Mouse (Mus musculus): ENCODE results near the gene Mgll.
A peak's percentile ranks its signal among the peaks of the same experiment; 100 is the strongest.

Gene Mgll

DNA sequence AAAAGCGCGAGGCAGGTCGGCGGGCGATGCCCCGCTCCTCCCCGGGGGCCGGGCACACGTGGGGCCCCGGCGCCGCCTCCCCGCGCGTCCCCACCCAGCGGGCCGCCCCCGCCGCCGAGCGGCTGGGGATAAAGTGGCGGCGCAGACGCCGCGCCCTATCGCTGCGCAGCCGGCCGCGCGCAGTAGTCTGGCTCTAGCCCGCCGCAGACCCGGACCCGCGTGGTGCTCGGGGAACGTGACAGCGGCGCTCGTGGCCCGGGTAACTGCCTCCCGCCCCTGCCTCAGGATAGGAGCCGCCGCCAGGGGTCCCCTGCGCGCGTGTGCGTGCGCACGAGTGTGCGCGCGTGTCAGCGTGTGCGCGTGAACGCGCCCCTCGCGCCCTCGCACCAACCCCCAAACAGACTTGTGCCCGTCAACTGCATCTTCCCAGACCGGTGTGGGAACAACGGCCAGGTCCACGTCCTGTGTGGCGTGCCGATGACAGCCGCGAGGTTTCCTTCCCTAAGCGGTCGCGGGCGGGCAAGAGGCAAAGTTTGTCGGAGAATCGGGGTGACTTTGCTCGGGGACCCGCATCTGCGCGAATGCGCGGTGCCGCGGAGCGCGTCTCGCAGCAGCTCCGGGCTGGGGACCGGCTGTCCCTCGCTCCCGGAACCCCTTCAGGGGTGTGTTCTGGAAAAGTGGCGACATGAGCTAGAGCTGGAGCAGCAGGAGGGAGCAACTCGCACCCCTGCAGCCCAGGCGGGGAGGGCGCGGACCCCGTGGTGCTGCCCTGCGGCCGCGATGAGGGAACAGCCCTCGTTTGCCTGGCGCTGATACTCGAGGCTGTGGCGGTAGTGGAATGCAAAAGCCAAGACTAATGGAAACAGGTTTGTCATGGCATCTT, at the start of gene Mgll:
Mgll (plus strand) TSS at position 100 of the 883 bp plus-strand sequence.
- peak; percentile 64 for DNase-seq (ENCODE audit: low spot score)

DNA sequence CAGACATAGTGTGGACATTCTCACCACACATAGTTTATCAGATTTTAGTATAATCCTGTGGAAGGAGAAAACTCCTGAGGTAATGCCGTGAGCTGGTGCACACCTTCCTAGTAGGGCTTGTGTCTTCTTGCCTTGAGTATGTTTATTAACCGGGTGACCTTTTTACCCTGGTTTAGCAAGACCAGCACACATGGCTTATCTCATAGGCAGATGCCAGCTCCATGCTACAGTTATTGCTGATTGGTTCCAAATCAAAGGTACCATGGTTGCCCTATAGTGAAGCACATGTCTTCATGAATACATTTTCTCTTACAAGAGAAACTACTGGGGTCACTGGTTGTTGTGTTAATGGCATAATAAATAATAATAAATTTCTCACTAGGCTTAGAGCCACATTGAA, 48.4 kb upstream of the Mgll start:
- no peak for DNase-seq (ENCODE audit: low spot score)

DNA sequence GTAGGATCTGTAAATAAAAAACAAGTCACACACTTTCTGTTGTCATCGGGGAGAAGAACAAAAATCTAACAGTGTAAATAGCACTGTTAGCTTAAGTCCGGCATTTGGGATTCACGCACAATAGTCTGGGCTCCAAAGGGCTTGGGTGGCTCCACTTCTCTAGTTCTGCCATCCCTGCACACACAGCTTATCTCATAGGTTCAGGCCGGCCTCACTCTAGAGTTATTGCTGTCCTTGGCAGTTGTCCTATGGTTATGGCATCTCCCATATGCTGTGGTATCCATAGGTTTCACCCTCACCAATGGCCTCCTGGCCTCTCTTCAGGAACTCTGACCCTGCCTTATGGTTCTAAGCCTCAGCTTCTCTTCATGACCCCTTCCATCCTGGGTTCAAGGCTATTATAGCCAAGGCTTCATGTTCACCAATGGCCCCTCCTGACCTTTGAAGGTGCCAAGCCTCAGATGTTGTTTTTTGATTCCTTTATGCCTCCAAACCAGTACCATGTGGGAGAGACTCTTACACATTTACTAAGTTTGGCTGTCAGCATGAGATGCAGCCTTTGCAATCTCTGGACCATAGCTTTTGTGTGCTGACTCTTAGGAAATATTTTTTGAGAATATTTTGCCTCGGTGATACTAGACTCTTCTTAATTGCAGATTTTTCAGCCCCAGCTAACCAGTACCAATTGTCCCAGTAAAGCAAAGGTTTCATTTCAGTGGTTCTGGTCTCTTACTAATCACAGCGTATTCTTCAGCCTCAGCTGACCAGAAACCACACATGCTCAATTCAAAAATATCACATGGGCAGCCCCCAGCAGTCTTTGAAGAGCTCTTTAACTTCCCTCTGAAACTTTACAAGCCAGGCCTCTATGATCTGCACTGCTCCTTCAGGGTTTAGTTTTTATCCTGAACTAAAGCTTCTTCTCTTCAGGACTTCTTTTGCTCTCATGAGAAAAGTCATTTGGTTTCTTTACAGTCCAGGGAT, 47.2 kb upstream of the Mgll start:
- DNase-seq (ENCODE audit: low spot score) = no peak

DNA sequence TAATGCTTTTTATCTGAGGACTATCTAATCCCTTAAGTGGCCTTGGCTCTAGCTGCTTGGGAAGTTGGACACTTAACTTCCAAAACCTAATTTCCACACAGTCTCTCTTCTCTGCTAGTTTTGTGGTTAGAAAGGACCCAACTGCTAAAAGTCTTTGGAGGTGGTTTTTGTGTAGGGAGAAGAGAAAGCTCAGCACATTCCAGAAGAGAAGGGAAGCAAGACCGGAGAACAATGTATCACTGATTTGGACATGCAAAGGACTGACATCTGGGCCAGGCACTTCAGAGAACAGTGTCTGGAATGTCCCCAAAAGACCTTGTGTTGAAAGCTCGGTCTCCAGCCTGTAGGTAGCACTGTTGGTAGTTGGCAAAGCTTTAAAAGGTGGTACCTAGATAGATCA, 46.5 kb upstream of the Mgll start:
- no peak for DNase-seq (ENCODE audit: low spot score)

DNA sequence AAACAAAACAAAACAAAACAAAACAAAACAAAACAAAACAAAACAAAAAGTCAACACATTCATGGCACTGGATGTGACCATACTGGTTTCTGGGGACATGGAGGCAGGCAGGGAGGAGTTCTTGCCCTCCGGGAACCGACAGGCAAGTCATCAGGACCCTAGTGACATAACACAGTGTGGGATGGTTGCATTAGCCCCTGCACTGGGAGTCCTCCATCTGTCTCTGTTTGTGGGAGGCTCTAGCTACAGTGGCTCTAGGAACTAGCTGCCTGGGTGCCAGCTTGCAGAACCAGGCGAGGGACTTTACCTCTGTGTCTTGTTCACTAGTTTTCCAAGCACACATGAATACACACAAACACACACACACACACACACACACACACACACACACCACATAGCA, 43.2 kb upstream of the Mgll start:
- DNase-seq (ENCODE audit: low spot score) = no peak

DNA sequence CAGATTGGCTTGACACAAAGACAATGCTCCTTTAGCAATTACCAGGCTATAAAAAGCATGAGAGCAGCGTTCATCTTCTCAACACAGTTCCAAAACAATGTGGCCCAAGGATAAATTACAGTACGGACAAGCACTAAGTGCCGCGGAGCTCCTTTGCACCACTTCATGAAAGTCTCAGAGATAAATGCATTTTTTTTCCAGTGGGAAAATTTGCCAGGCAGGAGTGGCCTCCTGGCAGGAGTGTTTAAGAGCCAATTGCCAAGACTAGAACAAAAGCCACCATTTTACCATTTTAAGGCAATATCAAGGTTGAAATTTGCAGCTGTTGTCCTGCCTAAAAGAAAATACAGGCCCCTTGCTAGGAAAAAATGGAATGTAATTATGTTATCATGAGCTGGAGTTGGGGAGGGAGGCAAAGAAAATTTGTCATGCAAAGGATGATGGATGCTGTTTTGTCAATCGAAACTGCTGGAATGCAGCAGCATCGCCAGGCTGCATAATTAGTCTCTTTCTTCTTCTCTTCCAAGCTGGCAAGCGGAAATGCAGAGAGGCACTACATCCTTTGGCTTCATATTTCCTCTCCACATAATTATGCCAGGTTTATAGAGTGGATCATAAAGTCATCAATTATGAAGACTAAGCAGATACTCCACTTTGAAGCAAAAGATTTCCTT, 40.7 kb upstream of the Mgll start:
- no peak for DNase-seq (ENCODE audit: low spot score)

DNA sequence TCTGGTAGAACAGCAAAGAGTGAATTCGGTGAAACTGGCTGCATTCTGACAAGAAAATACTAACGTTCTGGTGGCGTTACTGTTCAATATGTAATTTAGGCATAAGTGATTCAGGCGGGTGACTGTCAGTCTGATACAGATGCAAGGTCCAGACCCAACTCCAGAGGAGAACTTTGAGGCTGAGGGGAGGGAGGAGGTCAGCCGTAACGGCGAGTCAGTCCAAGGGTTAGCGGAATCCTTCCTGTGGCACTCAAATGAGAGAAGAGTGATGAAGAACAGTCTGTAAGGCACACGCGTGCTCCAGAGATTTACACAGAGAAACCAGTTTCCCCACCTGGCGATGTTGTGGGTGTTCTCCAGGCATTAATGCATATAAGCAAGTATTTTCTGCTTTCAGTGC, 36.0 kb upstream of the Mgll start:
- DNase-seq (ENCODE audit: low spot score) = no peak

DNA sequence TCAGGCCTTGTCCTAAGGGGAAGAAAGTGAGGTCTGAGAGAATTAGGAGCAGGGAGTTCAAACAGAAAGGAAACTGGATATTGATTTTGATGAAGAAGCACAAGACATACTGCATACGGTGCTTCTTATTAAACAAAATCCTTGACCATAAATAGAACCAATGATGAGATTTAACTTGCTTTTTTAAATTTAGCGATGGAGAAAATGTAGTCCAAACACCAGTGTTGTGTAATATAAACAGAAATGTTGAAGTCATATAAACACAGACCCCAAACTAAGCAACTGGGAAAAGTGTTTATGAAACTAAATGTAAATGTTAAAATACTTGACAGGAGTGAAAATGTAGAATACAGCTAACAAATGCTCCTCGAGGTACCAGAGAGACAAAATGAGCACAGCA, 35.5 kb upstream of the Mgll start:
- DNase-seq (ENCODE audit: low spot score) = no peak

DNA sequence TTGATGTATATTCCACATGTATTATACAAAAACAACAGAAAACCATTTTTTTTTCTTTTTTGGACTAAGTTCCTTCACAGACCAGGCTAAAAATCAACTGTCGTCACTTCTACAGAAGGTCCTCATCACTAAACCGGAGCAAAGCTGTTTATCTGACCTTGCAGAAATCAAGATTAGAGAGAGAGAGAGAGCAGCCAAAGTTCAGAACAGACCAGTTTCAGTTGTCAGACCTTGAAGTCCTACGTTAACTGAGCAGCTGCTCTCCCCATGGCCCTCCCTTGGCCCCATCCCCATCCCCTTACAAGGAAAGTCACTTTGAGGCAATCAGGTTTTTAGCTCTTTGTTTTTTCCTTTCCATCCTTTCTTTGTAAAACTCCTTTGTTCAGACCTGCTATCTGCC, 34.0 kb upstream of the Mgll start:
- no peak for DNase-seq (ENCODE audit: low spot score)

DNA sequence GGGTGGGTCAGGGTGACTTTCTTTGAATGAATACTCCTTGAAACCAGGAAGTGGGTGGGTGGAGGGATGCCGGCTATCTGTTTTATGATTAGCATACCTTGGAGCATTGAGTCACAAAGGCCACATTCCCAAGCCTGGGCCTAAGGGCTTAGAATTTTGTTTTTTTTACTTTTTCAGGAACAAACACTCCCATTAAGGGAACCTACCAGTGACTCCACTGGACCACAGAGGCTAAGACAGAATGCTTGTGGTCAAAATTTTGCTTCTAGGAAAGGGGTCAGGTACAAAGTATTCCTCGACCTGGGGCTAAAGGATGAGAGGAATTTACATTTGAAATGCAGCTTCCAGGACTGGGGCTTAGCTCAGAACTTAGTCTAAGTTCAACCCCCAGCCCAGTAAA, 32.9 kb upstream of the Mgll start:
- DNase-seq (ENCODE audit: low spot score) = no peak

DNA sequence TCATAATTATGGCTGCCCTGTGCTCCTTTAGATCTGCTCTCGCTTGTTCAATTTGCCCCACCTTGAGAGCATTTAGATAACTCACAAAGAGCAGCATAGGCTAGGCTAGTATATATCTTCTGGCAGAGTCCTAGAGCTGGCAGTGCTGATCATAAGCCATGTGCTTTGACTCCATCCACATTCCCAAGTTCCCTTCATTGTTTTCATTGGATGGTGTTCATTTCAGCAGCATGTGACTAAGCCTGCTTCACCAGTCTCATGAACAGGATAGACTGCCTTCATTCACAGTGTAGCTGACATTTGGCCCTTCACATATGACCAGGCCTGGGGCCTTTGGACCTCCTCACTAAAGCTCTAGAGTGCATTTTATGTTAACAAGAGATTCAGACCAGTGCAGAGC, 21.3 kb upstream of the Mgll start:
- DNase-seq (ENCODE audit: low spot score) = no peak

DNA sequence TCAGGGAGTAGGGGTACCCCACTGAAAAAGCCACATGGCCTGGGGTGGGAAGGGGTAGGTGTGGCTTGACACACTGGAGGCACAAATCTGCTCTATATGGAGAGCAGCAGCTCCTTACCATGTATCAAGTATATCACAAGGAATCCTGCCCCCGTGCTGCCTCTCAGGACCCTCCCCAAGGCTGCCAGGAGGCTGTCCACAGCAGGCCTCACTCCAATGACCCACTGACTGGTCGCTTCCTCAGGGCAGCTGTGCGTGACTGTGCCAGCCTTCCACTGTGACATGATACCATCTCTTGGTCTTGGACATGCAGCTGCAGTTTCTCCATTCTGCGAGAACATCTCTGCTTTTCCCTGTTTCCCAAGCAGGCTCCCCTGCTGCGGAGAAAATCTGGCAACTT, 20.5 kb upstream of the Mgll start:
- no peak for DNase-seq (ENCODE audit: low spot score)

DNA sequence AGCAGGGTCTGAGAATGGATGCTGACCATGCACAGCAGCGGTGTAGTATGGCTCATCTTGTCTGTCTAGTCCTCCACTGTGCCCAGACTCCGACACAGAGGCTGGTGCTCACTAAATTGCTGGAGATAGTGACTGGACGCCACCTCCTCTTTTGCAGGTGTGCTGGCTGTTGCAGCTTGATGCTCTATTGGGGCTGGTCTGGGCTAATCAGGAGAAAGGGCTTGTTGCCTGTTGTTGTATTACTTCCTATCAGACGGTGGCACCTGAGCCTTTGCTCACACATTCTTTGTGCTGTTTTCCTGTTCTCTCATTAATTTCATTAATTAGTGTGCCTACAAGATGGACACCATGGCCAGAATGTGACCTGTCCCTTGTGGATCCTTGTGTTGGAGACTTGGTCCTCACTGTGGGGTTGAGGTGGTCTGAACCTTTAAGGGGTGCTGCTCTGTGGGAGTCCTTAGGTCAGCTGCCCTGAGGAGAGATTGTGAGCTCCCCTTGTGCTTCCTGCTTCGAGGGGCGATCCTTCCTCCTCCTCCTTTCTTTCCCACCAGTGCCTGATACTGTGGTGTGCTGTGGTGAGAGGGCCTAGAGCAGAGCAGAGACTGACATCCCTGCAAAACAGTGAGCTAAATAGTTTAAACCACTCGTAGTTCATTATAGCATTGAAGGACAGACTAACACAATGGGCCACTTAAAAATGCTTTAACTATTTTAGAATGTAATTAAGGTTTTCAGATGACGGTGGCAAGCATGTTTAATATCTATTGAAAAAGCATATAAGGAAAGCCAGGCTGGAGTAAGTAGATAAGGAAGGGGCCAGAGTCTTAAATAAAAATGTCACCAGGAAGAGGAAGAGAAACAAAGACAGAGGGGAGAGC, 15.6 kb upstream of the Mgll start:
- no peak for DNase-seq (ENCODE audit: low spot score)

DNA sequence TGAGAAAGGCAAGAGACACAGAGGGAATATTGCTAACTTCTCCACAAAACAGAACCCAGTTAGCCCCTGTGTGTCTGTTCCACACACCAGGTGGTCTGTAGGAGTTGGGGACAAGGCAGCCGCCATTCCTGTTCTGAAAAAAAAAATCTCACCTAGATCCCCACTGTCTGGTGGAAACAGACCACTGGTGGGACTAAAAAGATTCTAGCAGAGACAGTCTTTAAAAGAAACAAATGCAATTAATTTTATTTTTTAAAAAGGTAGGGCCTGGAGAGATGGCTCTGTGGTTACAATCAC, 15.0 kb upstream of the Mgll start:
- DNase-seq (ENCODE audit: low spot score) = no peak

DNA sequence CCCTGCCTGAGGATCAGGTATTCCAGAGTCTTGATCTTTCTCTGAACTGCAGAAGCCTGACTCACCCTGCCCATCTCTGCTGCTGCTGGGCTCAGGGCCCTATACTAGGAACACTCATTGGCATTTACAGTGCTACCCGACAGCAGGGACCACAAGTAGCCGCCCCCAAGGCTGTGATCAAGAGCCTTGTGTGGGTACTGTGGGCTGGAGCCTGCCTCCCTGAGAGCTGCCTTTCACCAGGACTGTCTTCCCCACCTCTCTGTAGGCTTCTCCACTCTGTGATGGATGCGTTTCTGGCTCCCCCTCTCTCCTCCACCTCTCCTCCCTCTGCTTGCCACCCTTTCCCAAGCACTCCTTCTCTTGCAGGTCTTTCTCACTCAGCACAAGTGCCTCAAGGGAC, 12.9 kb upstream of the Mgll start:
- DNase-seq (ENCODE audit: low spot score) = no peak

DNA sequence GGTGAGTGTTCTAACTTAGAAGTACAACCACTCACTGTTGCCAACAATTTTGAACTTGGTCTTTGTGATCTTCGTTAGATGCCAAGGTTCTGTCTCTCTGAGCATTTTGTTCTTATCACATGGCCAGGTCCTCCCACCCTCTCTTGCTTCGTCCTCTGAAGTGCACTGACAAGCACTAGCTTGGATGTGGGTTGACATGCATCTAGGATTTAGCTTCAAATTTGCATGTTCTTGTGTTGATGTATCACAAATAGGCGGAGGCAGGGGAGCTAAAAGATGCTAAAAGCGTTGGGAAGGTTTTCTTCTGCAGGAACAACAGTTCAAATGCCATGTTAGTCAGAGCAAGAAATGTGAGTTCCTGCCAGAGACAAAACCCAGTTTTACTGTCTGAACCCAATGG, 12.1 kb upstream of the Mgll start:
- DNase-seq (ENCODE audit: low spot score) = no peak

DNA sequence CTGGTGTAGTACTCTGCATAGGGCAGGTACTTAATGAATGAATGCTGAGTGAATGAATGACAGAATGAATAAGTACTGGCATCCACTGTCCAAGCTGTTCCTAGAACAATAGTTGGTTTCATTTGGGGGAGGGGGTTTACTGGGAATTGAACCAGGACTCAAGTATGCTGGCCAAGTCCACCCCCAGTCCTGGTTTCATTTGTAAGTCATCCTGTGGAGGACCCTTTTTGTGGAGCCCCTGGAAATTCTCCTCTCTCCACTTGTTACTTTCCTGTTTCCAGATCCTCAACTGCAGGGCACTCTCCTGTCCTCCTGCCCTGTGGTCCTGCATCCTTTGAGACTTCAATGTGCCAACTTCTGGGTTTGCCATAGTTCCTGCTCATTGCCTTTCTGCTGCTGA, 10.9 kb upstream of the Mgll start:
- no peak for DNase-seq (ENCODE audit: low spot score)

DNA sequence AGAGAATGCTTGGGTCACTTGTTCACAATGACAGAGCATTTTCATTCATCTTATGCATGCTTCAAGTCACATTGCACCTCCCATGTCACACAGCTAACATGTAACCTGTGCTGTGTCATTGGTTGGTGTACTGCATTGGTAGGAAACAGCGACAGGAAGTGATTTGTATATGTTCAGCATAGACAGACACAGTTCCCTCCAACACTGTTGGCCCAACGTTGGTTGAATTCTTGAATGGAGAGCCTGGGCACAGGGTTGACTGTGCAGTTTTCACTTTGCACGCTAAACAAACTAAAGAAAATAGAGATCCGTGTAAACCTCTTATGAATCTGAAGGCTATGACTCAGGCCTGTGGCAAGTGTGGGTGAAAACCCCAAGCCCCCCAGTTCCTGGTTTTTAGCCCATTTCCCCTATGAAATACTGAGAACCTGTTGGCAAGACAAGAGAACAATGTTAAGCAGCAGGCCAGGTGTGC, 10.0 kb upstream of the Mgll start:
- DNase-seq (ENCODE audit: low spot score) = no peak

DNA sequence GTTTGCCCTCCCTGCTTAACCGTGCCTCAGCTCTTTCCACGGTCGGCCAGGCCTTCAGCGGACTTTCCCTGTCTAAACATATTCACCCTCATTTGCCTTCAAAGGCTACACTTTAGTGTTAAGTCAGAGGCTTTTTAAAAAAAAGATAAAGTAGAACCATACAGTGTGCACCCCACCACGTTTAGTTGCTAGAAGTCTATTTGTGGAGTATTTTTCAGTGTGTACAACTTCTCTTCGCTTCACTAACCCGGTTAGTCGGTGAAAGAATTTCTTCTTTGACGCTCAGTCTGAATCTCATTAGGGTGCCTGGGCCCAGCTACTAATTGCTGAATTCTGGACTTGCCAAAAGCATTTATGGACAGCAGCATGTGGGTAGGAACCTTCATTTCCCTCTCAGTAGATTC, 8.8 kb upstream of the Mgll start:
- no peak for DNase-seq (ENCODE audit: low spot score)

DNA sequence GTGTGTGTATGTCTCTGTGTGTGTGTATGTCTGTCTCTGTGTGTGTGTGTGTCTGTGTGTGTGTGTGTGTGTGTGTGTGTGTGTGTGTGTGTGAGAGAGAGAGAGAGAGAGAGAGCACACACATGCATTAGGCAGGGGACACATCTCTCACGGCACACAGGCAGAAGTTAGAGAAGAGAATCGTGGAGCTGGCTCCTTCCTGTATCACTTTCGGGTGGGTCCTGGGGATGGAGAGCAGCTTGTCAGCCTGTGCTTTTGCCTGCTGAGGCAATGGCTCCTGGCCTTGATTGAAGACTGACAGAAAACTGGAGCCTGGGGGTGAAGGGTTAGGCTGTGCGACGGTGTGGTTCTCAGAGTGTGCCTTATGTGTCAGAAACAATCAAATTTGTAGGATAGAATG, 8.2 kb upstream of the Mgll start:
- no peak for DNase-seq (ENCODE audit: low spot score)

DNA sequence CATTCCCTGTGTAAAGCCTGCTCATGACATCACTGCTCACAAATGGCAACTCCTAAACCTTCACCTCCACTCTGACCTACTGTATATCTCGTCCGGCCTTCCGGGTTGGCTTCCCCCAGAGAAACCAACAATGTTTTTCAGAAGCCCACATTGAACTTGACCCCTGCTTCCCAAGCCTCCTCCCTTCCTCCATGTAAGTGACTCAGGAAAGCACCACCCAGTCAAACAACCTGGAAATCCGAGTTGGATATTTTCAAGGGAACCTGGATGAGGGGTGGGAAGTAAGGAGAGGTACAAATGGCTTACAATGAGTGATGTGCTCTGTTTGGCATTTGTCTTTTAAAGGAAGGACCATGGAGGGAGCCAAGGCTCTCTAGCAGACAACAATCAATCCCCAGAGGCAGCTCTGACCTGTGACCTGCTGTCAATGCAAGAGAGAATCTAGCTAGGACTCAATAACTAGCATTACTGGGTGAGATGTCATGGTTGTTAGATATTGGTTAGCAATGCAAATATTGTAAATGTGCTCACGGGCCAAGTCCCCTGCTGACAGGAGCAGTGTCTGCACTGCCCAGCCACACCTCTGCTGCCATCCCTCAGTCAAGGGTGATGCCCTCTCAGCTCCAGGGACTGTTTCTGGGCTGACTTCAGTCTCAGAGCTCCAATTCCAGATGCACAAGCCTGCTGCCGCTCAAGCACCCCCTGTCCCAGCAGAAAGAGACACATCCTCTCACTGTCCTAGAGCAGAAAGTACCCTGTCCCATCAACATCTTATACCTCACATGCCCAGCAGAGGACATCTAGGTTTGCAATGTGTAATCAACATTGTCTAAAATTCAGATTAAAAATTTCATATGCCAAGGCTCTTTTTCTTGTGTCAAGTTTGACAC, 6.8 kb upstream of the Mgll start:
- DNase-seq (ENCODE audit: low spot score) = no peak
